Mouse (Mus musculus): ENCODE measurements at regions not wholly inside any gene's neighbourhood (a gene's known extent, or its start where the extent isn't known, plus 50 kb on each side); places are given as distances from the start of the nearest gene placed in this dataset.

- no peak for TF ChIP-seq CTCF (IDR thresholded peaks at IDR 0.05; ENCODE audit: low read depth, low read length)
- no peak for TF ChIP-seq POLR2A (IDR thresholded peaks at IDR 0.05; ENCODE audit: borderline replicate concordance, low read depth, low read length)
Observed at GRCm38 (mm10) chr1:43294221-43295012, 97.6 kb upstream of the Fhl2 start.
